Mouse (Mus musculus) cortical plate, adult 2 months (tissue): ENCODE measurements around the gene Msx3. TPM values are rescaled to one million over a fixed set of nuclear protein-coding genes. Genes with fewer than 3 reads are reported as not detected.
A peak's percentile ranks its signal among the peaks of the same experiment; 100 is the strongest.

Source experiments
- H3K27ac ChIP-seq: fragments of 200-500 bp; 2 replicates; pipeline ENCODE4 v1.5.1; 2012; ENCODE audit warnings: low read length, control low read depth, inconsistent platforms; ENCODE audit not compliant: insufficient read depth
- H3K4me1 ChIP-seq: fragments of 200-500 bp; 2 replicates; pipeline ENCODE4 v1.6.1; 2011; ENCODE audit warnings: low read length; ENCODE audit not compliant: control insufficient read depth, insufficient read depth
- H3K4me3 ChIP-seq: fragments of 200-500 bp; 2 replicates; pipeline ENCODE4 v1.5.1; 2011; ENCODE audit warnings: mild to moderate bottlenecking, low read length, control low read depth; ENCODE audit not compliant: insufficient read depth
- CTCF ChIP-seq: fragments of 200-500 bp; IDR thresholded peaks from 2 replicates; pipeline ENCODE4 v1.5.1; 2011; ENCODE audit warnings: mild to moderate bottlenecking, control low read depth, low read length; ENCODE audit not compliant: insufficient read depth; ENCODE audit errors: extremely low read depth
- POLR2A ChIP-seq: fragments of 200-500 bp; IDR thresholded peaks from 2 replicates; pipeline ENCODE4 v1.6.1; 2011; ENCODE audit warnings: mild to moderate bottlenecking, low read length, control low read depth; ENCODE audit not compliant: insufficient read depth; ENCODE audit errors: extremely low read depth
- polyA plus RNA-seq: library from polyadenylated mRNA; depleted of rRNA; stranded (reverse); fragments of >200 nt; gene quantifications from 2 replicates; pipeline ENCODE4 v1.2.3, GENCODE M21; 2012; rRNA removed

Msx3 gene
- polyA plus RNA-seq, 1 experiment: 0.13 TPM

GRCm38 (mm10) chr7:140001086-140001740 lies 47.7 kb downstream of the Msx3 start:
- H3K27ac ChIP-seq: no peak overlapping the region
- TF ChIP-seq CTCF (no peak), POLR2A (no peak)
- peaks cover 4% of the 10 kb centered on the region for H3K4me1 ChIP-seq
- no peak overlapping the region for H3K4me3 ChIP-seq

DNA sequence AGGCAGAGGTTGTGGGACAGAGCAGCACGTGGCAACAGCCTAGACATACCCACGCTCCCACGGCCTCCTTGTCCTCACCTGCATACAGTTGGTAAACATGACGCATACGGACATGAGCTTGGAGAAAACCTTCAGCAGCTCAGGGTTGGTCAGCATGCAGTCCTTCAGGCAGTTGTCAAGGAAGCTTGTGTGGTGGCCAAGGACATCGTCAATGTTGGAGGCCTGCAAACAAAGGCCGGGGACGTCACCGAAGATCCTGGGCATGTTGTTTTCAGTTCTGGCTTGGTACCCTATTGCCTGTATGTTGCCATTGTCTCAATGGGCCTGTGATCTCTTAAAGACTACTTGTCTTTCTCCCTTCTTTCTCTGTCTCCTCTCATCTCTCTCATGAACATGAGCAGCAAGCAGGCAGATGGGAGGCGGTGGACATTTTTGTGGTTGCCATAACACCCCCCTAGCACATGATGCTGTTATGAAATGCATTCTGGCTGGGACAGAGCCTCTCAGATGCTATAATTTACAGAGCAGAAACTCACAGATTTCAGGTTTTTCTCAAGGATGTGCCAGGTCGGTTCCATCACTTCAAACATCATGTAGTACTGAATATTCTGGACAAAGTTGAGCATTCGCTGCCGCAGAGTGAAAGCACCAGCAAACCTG lies 50.1 kb downstream of the Msx3 start:
- Histone ChIP-seq H3K27ac (peak overlapping the region; percentile 67; the same call in 1 of the 2 replicates), H3K4me1 (peaks cover 9% of the 10 kb centered on the region), H3K4me3 (no peak overlapping the region)
- TF ChIP-seq POLR2A (0 out of 2 replicates have a peak, but pooled peaks have one; percentile 25), CTCF (no peak)

Other genes with a start within 250 kb of the Msx3 start
- 37.5 and 41.6 TPM in 2 replicates for gene Adgra1, start 214.9 kb downstream of the Msx3 start, polyA plus RNA-seq
- 54.8 and 56.1 TPM in 2 replicates for gene Kndc1, start 154.4 kb downstream of the Msx3 start, polyA plus RNA-seq
- 0.08 TPM in 1 of 2 replicates, not detected in the other for gene Utf1, start 105.3 kb downstream of the Msx3 start, polyA plus RNA-seq
- gene 6430531B16Rik, start 70.3 kb downstream of the Msx3 start, polyA plus RNA-seq: 1.3 and 1.8 TPM in 2 replicates
- gene Adam8, start 56.5 kb downstream of the Msx3 start, polyA plus RNA-seq: 6.2 and 6.5 TPM in 2 replicates
- gene Zfp511, start 12.7 kb downstream of the Msx3 start, polyA plus RNA-seq: 73.0 and 81.0 TPM in 2 replicates
- 49.3 and 51.8 TPM in 2 replicates for gene Tubgcp2, start 12.4 kb downstream of the Msx3 start, polyA plus RNA-seq
- gene Caly, start 33.5 kb upstream of the Msx3 start, polyA plus RNA-seq: 393 and 394 TPM in 2 replicates
- gene Prap1, start 44.3 kb upstream of the Msx3 start, polyA plus RNA-seq: not detected in 2 replicates
- 89.7 and 95.9 TPM in 2 replicates for gene Fuom, start 53.4 kb upstream of the Msx3 start, polyA plus RNA-seq
- 4.8 and 5.1 TPM in 2 replicates for gene Paox, start 66.7 kb upstream of the Msx3 start, polyA plus RNA-seq
- gene Echs1, start 67.4 kb upstream of the Msx3 start, polyA plus RNA-seq: 67.2 and 68.9 TPM in 2 replicates
- gene Mtg1, start 88.5 kb upstream of the Msx3 start, polyA plus RNA-seq: 43.4 and 45.9 TPM in 2 replicates
- gene Sprn, start 105.8 kb upstream of the Msx3 start, polyA plus RNA-seq: 128 and 142 TPM in 2 replicates
- gene Olfr522, start 115.7 kb upstream of the Msx3 start, polyA plus RNA-seq: not detected in 2 replicates
- gene Olfr523, start 124.1 kb upstream of the Msx3 start, polyA plus RNA-seq: 0.06 TPM in 1 of 2 replicates, not detected in the other
- not detected in 2 replicates for gene Olfr524, start 156.9 kb upstream of the Msx3 start, polyA plus RNA-seq
- 0.13 and 0.34 TPM in 2 replicates for gene Cd163l1, start 169.2 kb upstream of the Msx3 start, polyA plus RNA-seq
- not detected in 2 replicates for gene 5830411N06Rik, start 198.2 kb upstream of the Msx3 start, polyA plus RNA-seq